Mouse (Mus musculus) spleen, adult 2 months (tissue): Measurements from ENCODE around the gene Dst.

Source experiments
- CTCF ChIP-seq: fragments of 200-500 bp; IDR thresholded peaks from 2 replicates; pipeline ENCODE4 v1.5.1; 2011; ENCODE audit warnings: mild to moderate bottlenecking, inconsistent platforms; ENCODE audit not compliant: insufficient read depth, insufficient read length, insufficient replicate concordance; ENCODE audit errors: extremely low read depth
- POLR2A ChIP-seq: fragments of 200-500 bp; IDR thresholded peaks from 2 replicates; pipeline ENCODE4 v1.6.1; 2011; ENCODE audit warnings: low read depth, low read length, inconsistent platforms

GRCm38 (mm10) chr1:34090700-34091099 is 182.7 kb downstream of the Dst start:
- TF ChIP-seq POLR2A (no peak), CTCF (no peak)
